Mouse (Mus musculus): Measurements from ENCODE around the gene Hbs1l.

DNA sequence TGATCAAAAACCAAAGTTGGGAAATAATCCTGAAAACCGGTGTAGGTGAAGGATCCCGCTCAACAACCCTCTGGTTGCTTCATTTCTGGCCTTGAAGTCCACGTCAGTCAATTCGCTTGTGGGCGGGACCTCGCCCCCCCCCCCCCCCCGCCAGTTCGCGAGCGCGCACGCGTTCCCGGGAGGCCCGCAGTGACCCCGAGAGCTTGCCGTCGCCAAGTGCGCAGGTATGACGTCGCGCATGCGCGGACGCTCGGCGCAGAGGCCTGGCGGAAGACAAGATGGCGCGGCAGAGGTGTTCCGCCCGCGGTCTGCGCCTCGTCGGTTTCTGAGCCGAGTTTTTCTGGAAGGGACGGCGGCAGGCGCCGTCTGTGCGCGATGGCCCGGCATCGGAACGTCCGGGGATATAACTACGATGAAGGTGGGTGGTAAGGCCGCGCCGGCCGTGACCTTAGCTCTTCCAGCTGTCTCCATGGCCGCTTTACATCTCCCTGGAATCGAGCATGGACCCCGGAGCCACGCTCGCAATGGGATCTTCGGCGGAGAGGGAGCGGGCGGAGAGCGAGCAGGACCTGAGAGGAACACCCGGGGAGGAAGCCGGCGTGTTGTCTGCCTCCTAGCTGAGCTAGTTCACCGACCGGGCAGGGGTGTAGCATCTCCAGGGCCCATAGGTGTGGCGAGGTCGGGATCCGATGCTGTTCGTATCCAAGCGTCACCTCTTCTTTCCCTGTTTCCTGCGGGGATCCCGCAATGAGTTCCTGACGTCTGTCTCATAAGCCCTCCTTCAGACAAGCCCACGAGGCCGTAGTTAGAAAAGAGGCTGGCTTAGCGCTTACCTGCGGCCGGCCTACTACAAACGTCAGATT, at the start of gene Hbs1l:
- TF ChIP-seq CTCF (IDR thresholded peaks at IDR 0.05; ENCODE audit: low read depth, low read length) (no peak), POLR2A (IDR thresholded peaks at IDR 0.05; ENCODE audit: extremely low read depth, insufficient read depth, low read length) (0 out of 2 replicates have a peak, but pooled peaks have one; percentile 42)

Measured in liver, adult 2 months (tissue).